Mouse (Mus musculus): ENCODE data around the gene St6galnac4. TPM values are rescaled to one million over a fixed set of nuclear protein-coding genes. Genes with fewer than 3 reads are reported as not detected.

Gene St6galnac4
- 0.13 TPM for polyA plus RNA-seq (2014; fragmentation: Illumina TruSeq; extraction: RNeasy Lipid Tissue Mini Kit (QIAGEN cat#74804); ENCODE audit: low read depth, low replicate concordance)

DNA sequence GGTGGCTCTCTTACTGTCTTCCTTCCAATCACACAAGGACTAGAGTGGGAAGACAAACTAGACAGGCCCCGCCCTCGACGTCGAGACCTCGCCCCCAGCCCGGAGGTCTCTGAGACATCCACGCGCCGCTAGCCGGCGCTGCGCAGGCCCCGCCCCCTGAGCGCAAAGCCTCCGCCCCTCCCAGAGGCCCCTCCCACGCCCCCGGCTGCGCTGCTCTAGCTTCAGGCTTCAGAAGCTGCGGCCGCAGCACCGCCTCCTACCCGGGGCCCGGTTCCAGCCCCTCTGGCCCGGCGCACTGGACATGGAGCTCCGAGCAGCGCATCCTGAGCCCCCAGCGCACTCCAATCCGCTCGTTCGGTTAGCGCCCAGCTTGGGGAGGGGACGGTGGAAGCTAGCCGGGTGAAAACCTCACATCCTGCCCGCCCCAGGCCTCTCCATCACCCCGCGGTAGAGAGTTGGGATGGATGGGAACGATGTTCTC is at the start of gene St6galnac4:
St6galnac4 (plus strand) TSS at position 225 of the 481 bp plus-strand sequence.

DNA sequence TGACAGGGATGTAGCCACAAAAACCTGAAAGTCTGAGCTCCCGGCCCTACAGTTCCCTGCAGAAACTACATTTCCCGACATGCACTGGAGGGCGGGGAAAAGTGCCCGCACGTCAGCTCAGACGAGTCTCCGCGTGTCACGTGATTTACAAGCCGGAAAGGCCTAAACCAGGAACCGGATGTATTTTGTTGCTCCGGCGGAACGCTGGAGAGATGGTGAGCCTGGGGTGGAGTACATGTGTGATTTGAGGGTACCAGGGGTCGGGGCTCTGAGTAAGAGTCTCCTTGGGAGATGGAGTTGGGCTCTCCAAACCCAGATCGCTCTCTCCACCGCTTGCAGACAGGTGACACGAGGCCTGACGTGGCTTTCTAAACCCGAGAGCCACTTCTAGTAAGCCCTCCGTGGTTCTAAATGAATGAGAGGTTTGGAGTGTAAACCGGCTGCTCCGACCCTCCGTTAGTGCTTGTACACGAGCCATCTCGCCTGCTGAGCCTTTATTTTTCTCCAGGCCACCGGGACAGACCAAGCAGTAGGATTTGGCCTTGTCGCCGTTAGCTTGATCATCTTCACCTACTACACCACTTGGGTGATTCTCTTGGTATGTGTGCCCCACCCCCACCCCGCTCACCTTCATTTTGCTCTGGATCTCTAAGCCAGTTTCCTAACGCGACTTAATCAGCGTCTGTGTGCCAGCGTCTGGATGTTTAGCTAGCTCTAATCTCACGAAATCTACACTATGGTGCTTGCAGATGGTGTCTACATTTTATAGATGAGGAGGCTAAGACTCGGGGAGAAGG is 16.0 kb upstream of the St6galnac4 start, which contains the start of gene Dpm2:
Dpm2 (plus strand) TSS at position 161 of the 797 bp plus-strand sequence.

DNA sequence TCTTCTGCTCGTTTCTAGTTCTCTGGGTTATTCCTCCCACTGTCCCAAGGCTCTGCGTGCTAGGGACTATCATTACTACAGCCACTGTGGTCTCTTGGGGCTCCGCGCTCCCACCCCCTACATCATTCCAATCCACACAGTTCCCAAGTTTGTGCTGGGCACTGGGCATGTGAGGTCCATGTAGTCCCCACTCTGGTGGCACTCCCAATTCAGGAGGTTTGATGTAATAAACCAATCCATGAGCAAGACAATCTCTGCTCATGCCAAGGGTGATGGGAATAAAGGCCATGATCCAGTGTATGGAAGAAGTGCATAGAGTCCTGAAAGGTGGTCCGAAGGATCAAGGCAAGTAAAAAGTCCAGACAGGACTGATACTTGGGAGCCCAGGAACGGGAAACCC is 12.4 kb upstream of the St6galnac4 start, which contains the start of gene Pip5kl1:
Pip5kl1 (plus strand) TSS at position 301 of the 400 bp plus-strand sequence.

DNA sequence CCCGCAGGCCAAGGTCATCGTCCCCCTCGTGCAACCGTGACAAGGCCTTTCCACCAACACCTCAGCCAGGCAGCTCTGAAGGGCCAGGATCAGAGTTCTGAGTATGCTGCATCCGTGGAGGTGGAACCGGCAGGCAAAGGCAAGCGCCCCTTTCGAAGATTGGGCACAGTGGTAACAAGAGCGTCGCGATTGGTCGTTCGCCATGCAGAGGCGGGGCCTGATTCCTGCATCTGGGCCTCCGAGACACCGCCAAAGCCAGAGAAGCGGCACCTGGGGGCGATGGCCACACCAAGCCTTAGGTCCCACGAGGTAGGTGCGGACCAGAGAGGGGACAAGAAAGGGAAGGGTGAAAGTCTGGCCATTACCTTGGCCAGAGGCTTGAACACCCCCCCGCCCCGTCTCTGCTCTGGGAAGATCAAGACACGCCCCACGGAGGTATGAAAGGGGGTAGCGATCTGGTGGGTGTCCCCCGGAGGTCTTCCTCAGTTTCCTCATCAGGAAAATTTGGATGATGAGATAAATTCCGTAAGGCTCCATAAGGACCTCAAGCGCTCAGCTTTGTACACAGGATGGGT is 11.2 kb upstream of the St6galnac4 start, which contains the start of gene 9430097D07Rik:
9430097D07Rik (minus strand) TSS at position 99 of the 575 bp plus-strand sequence.

DNA sequence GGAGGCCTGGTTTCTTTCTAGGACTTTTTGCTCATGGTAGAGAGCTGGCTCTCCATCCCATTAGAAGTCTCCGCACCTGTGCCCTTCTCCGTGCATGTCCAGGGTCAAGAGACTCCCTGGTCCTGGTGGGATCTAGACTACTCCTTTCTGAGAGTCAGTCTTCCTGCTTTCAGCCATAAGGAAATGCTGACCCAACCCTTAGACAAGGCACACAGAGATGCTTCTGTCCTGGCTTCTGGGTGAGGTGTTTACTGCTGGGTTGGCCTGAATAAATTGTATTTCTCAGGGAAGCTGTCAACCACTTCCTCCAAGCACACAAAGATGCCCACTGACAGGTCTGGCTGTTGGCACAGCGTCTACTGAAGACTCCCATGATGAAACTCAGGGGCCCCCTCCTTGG is 12.5 kb downstream of the St6galnac4 start, which contains the start of gene St6galnac6:
St6galnac6 (plus strand) TSS at position 301 of the 400 bp plus-strand sequence.

DNA sequence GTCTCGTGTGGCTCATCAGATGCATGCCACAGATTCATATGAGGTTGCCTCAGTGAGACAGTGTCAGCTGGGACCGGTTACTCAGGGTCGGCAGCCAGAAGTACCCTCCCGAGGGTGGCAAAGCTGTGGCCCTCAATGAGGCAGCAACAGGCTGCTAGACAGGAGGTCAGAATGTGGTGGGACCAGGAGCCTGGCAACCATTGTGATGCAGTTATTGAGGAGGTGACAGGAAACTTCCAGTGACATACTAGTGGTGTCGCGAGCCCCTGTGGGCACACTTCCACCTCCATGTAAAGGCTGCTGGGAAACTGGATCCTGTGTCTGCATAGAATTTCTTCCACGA is 34.6 kb downstream of the St6galnac4 start, which contains the start of gene Ak1:
Ak1 (plus strand) TSS at position 242 of the 343 bp plus-strand sequence.

DNA sequence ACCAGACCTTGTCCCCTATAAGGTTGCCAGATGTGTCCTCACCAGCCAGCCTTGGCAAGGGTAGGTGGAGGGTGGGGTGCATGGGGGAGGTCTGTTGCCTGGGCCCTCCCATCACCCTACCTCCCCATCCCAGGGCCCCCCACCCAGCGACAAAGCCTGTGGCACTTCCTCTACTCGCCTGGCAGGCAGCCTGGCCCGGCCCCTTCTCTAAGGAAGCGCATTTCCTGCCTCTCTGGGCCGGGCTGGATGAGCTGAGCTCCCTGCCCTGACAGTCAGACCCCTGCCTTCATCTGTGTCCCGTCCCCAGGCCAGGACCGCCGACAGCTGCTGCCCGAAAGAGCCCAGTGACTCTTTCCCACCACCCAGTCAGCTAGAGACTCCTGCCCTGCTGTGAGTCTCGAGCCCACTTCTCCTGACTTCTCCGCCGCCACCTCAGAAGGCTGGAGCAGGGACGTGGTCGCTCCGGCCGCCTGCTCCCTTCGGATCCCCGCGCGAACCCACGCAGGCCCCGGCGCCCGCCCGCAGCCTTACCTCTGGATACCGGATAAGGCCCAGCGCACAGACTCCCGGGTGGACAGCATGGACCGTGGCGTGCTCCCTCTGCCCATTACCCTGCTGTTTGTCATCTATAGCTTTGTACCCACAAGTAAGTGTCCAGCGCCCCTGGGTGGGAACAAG is 59.6 kb downstream of the St6galnac4 start, which contains the start of gene Eng:
Eng (plus strand) TSS at position 217 of the 678 bp plus-strand sequence.

Other genes starting within 250 kb of the St6galnac4 start
- gene Ciz1, start 234.8 kb upstream of the St6galnac4 start, polyA plus RNA-seq (2014; fragmentation: Illumina TruSeq; extraction: RNeasy Lipid Tissue Mini Kit (QIAGEN cat#74804); ENCODE audit: low read depth, low replicate concordance) = 5.5 TPM
- not detected for gene Dnm1, start 233.8 kb upstream of the St6galnac4 start, polyA plus RNA-seq (2014; fragmentation: Illumina TruSeq; extraction: RNeasy Lipid Tissue Mini Kit (QIAGEN cat#74804); ENCODE audit: low read depth, low replicate concordance)
- 1.6 TPM for gene 1110008P14Rik, start 205.2 kb upstream of the St6galnac4 start, polyA plus RNA-seq (2014; fragmentation: Illumina TruSeq; extraction: RNeasy Lipid Tissue Mini Kit (QIAGEN cat#74804); ENCODE audit: low read depth, low replicate concordance)
- gene Lcn2, start 198.8 kb upstream of the St6galnac4 start, polyA plus RNA-seq (2014; fragmentation: Illumina TruSeq; extraction: RNeasy Lipid Tissue Mini Kit (QIAGEN cat#74804); ENCODE audit: low read depth, low replicate concordance) = 10.6 TPM
- gene Ptges2, start 191.2 kb upstream of the St6galnac4 start, polyA plus RNA-seq (2014; fragmentation: Illumina TruSeq; extraction: RNeasy Lipid Tissue Mini Kit (QIAGEN cat#74804); ENCODE audit: low read depth, low replicate concordance) = 2.7 TPM
- gene Naif1, start 136.6 kb upstream of the St6galnac4 start, polyA plus RNA-seq (2014; fragmentation: Illumina TruSeq; extraction: RNeasy Lipid Tissue Mini Kit (QIAGEN cat#74804); ENCODE audit: low read depth, low replicate concordance) = 0.58 TPM
- 43.9 TPM for gene Slc25a25, start 135.7 kb upstream of the St6galnac4 start, polyA plus RNA-seq (2014; fragmentation: Illumina TruSeq; extraction: RNeasy Lipid Tissue Mini Kit (QIAGEN cat#74804); ENCODE audit: low read depth, low replicate concordance)
- 3.7 TPM for gene Fam102a, start 51.8 kb upstream of the St6galnac4 start, polyA plus RNA-seq (2014; fragmentation: Illumina TruSeq; extraction: RNeasy Lipid Tissue Mini Kit (QIAGEN cat#74804); ENCODE audit: low read depth, low replicate concordance)
- 3.4 TPM for gene Dpm2, start 16.2 kb upstream of the St6galnac4 start, polyA plus RNA-seq (2014; fragmentation: Illumina TruSeq; extraction: RNeasy Lipid Tissue Mini Kit (QIAGEN cat#74804); ENCODE audit: low read depth, low replicate concordance)
- not detected for gene Pip5kl1, start 12.3 kb upstream of the St6galnac4 start, polyA plus RNA-seq (2014; fragmentation: Illumina TruSeq; extraction: RNeasy Lipid Tissue Mini Kit (QIAGEN cat#74804); ENCODE audit: low read depth, low replicate concordance)
- gene 9430097D07Rik, start 11.4 kb upstream of the St6galnac4 start, polyA plus RNA-seq (2014; fragmentation: Illumina TruSeq; extraction: RNeasy Lipid Tissue Mini Kit (QIAGEN cat#74804); ENCODE audit: low read depth, low replicate concordance) = not detected
- gene St6galnac6, start 12.6 kb downstream of the St6galnac4 start, polyA plus RNA-seq (2014; fragmentation: Illumina TruSeq; extraction: RNeasy Lipid Tissue Mini Kit (QIAGEN cat#74804); ENCODE audit: low read depth, low replicate concordance) = 9.5 TPM
- not detected for gene Ak1, start 34.7 kb downstream of the St6galnac4 start, polyA plus RNA-seq (2014; fragmentation: Illumina TruSeq; extraction: RNeasy Lipid Tissue Mini Kit (QIAGEN cat#74804); ENCODE audit: low read depth, low replicate concordance)
- gene Eng, start 59.5 kb downstream of the St6galnac4 start, polyA plus RNA-seq (2014; fragmentation: Illumina TruSeq; extraction: RNeasy Lipid Tissue Mini Kit (QIAGEN cat#74804); ENCODE audit: low read depth, low replicate concordance) = 2.6 TPM
- 20.6 TPM for gene Fpgs, start 117.0 kb downstream of the St6galnac4 start, polyA plus RNA-seq (2014; fragmentation: Illumina TruSeq; extraction: RNeasy Lipid Tissue Mini Kit (QIAGEN cat#74804); ENCODE audit: low read depth, low replicate concordance)
- 18.5 TPM for gene Cdk9, start 126.0 kb downstream of the St6galnac4 start, polyA plus RNA-seq (2014; fragmentation: Illumina TruSeq; extraction: RNeasy Lipid Tissue Mini Kit (QIAGEN cat#74804); ENCODE audit: low read depth, low replicate concordance)
- 0.11 TPM for gene Sh2d3c, start 134.0 kb downstream of the St6galnac4 start, polyA plus RNA-seq (2014; fragmentation: Illumina TruSeq; extraction: RNeasy Lipid Tissue Mini Kit (QIAGEN cat#74804); ENCODE audit: low read depth, low replicate concordance)
- not detected for gene 6330409D20Rik, start 153.9 kb downstream of the St6galnac4 start, polyA plus RNA-seq (2014; fragmentation: Illumina TruSeq; extraction: RNeasy Lipid Tissue Mini Kit (QIAGEN cat#74804); ENCODE audit: low read depth, low replicate concordance)
- gene Tor2a, start 170.1 kb downstream of the St6galnac4 start, polyA plus RNA-seq (2014; fragmentation: Illumina TruSeq; extraction: RNeasy Lipid Tissue Mini Kit (QIAGEN cat#74804); ENCODE audit: low read depth, low replicate concordance) = 2.4 TPM
- not detected for gene Ttc16, start 188.5 kb downstream of the St6galnac4 start, polyA plus RNA-seq (2014; fragmentation: Illumina TruSeq; extraction: RNeasy Lipid Tissue Mini Kit (QIAGEN cat#74804); ENCODE audit: low read depth, low replicate concordance)
- gene Ptrh1, start 188.7 kb downstream of the St6galnac4 start, polyA plus RNA-seq (2014; fragmentation: Illumina TruSeq; extraction: RNeasy Lipid Tissue Mini Kit (QIAGEN cat#74804); ENCODE audit: low read depth, low replicate concordance) = not detected
- gene Cfap157, start 197.3 kb downstream of the St6galnac4 start, polyA plus RNA-seq (2014; fragmentation: Illumina TruSeq; extraction: RNeasy Lipid Tissue Mini Kit (QIAGEN cat#74804); ENCODE audit: low read depth, low replicate concordance) = not detected

Measured in liver, adult 10 weeks (tissue).